Mouse (Mus musculus) kidney, adult 2 months (tissue): ENCODE results near the gene Vmn2r106. TPM values are rescaled to one million over a fixed set of nuclear protein-coding genes. Genes with fewer than 3 reads are reported as not detected.

Source experiments
- DNase-seq: peaks from one replicate; pipeline ENCODE4 v3.0.0; 2021
- H3K27ac ChIP-seq: fragments of 200-500 bp; 2 replicates; pipeline ENCODE4 v1.5.1; 2012; ENCODE audit warnings: low read depth, low read length, control low read depth, inconsistent platforms; ENCODE audit not compliant: insufficient read depth
- H3K27me3 ChIP-seq: fragments of 200-500 bp; replicated peaks from 2 replicates; pipeline ENCODE4 v1.6.1; 2012; ENCODE audit warnings: mild to moderate bottlenecking, moderate library complexity, low read length, inconsistent platforms; ENCODE audit not compliant: control insufficient read depth, insufficient read depth
- H3K36me3 ChIP-seq: fragments of 200-500 bp; 2 replicates; pipeline ENCODE4 v1.6.1; 2012; ENCODE audit warnings: mild to moderate bottlenecking, moderate library complexity, low read length, inconsistent platforms; ENCODE audit not compliant: control insufficient read depth, insufficient read depth
- H3K4me1 ChIP-seq: fragments of 200-500 bp; 2 replicates; pipeline ENCODE4 v1.6.1; 2011; ENCODE audit warnings: low read length; ENCODE audit not compliant: control insufficient read depth, insufficient read depth
- H3K4me3 ChIP-seq: fragments of 200-500 bp; 2 replicates; pipeline ENCODE4 v1.5.1; 2011; ENCODE audit warnings: mild to moderate bottlenecking, low read depth, low read length, control low read depth; ENCODE audit not compliant: insufficient read depth
- CTCF ChIP-seq: fragments of 200-500 bp; conservative IDR thresholded peaks from 2 replicates; pipeline ENCODE4 v1.5.1; 2011; ENCODE audit warnings: low read depth, mild to moderate bottlenecking, control low read depth, low read length, moderate library complexity, mixed read lengths; ENCODE audit not compliant: insufficient read depth, insufficient read length
- POLR2A ChIP-seq: fragments of 200-500 bp; IDR thresholded peaks from one replicate; pipeline ENCODE4 v1.6.1; 2011; ENCODE audit warnings: low read depth, low read length, control low read depth
- WGBS: fragments of 180-500 bp; shearing (Covaris S2); methylation state at CpG from one replicate; pipeline ENCODE4 v1.1.7; 2018; 5-methylcytosine and 5-hydroxymethylcytosine counted together
- polyA plus RNA-seq: library from polyadenylated mRNA; depleted of rRNA; stranded (reverse); fragments of >200 nt; gene quantifications from 2 replicates; pipeline ENCODE4 v1.2.3, GENCODE M21; 2012; rRNA removed

Gene Vmn2r106
- polyA plus RNA-seq = not detected in 2 replicates

- Histone ChIP-seq H3K36me3 (no peaks in the 10 kb centered on the region), H3K27me3 (no peaks in the 10 kb centered on the region), H3K27ac (no peak within 1 kb of the TSS), H3K4me3 (no peak within 1 kb of the TSS), H3K4me1 (no peaks in the 10 kb centered on the region)
- no peak for DNase-seq
- WGBS = 65% methylated on average over 1 of the region's 1 CpGs
- TF ChIP-seq POLR2A (no peak), CTCF (no peak)
These were observed at the start of gene Vmn2r106 for GRCm38 (mm10) chr17:20285453-20285852. TSS of gene Vmn2r106 (minus strand) at chr17:20285553.

GRCm38 (mm10) chr17:20305790-20306189 lies 20.4 kb upstream of the Vmn2r106 start:
- Histone ChIP-seq H3K4me1 (no peaks in the 10 kb centered on the region), H3K36me3 (no peaks in the 10 kb centered on the region), H3K27ac (no peak overlapping the region), H3K4me3 (no peak overlapping the region), H3K27me3 (no peaks in the 10 kb centered on the region; the same call in 1 of the 2 replicates)
- no peak for DNase-seq
- 97% methylated on average over 1 of the region's 1 CpGs for WGBS
- TF ChIP-seq CTCF (no peak), POLR2A (no peak)

- no peak for DNase-seq
- Histone ChIP-seq H3K36me3 (no peaks in the 10 kb centered on the region), H3K4me1 (no peaks in the 10 kb centered on the region), H3K27ac (no peak overlapping the region), H3K4me3 (no peak overlapping the region), H3K27me3 (no peaks in the 10 kb centered on the region)
- TF ChIP-seq CTCF = no peak
- no peak for TF ChIP-seq POLR2A
These were observed 1.6 kb upstream of the Vmn2r106 start for GRCm38 (mm10) chr17:20286906-20287305.

- Histone ChIP-seq H3K36me3 (no peaks in the 10 kb centered on the region), H3K27ac (no peak overlapping the region), H3K4me3 (no peak overlapping the region), H3K27me3 (no peaks in the 10 kb centered on the region), H3K4me1 (no peaks in the 10 kb centered on the region)
- TF ChIP-seq CTCF = no peak
- TF ChIP-seq POLR2A = no peak
- WGBS = 60% methylated on average over 4 of the region's 4 CpGs
- DNase-seq = no peak
These were observed 29.8 kb downstream of the Vmn2r106 start for GRCm38 (mm10) chr17:20255522-20255921.

- DNase-seq = no peak
- WGBS = 60% methylated on average over 2 of the region's 2 CpGs
- no peaks in the 10 kb centered on the region for H3K4me1 ChIP-seq
- H3K27me3 ChIP-seq = no peaks in the 10 kb centered on the region
- no peak within 1 kb of the TSS for H3K27ac ChIP-seq
- TF ChIP-seq POLR2A (no peak), CTCF (no peak)
- no peak within 1 kb of the TSS for H3K4me3 ChIP-seq
- no peaks in the 10 kb centered on the region for H3K36me3 ChIP-seq
These were observed 50.4 kb downstream of the Vmn2r106 start, which contains the start of gene Vmn2r105 for GRCm38 (mm10) chr17:20234952-20235351. TSS of gene Vmn2r105 (minus strand) at chr17:20235052.

Other genes starting within 250 kb of the Vmn2r106 start
- not detected in 2 replicates for gene Vmn2r104, start 237.2 kb downstream of the Vmn2r106 start, polyA plus RNA-seq
- gene Fpr-rs7, start 171.3 kb downstream of the Vmn2r106 start, polyA plus RNA-seq = not detected in 2 replicates
- gene Fpr-rs6, start 102.5 kb downstream of the Vmn2r106 start, polyA plus RNA-seq = not detected in 2 replicates
- not detected in 2 replicates for gene Vmn2r105, start 50.5 kb downstream of the Vmn2r106 start, polyA plus RNA-seq
- gene Vmn2r107, start 59.7 kb upstream of the Vmn2r106 start, polyA plus RNA-seq = not detected in 2 replicates
- not detected in 2 replicates for gene Vmn1r224, start 128.6 kb upstream of the Vmn2r106 start, polyA plus RNA-seq
- not detected in 2 replicates for gene Vmn2r108, start 195.8 kb upstream of the Vmn2r106 start, polyA plus RNA-seq
- gene Vmn1r225, start 212.6 kb upstream of the Vmn2r106 start, polyA plus RNA-seq = not detected in 2 replicates